Mouse (Mus musculus) ES-E14 (cell line): ENCODE results near the gene Flywch1. TPM values are rescaled to one million over a fixed set of nuclear protein-coding genes. Genes with fewer than 3 reads are reported as not detected.

Experiments
- DNase-seq: peaks from one replicate; pipeline ENCODE4 v3.0.0-alpha.2; 2013; ENCODE audit warnings: low read depth, low spot score
- H3K27ac ChIP-seq: 2 replicates; pipeline ENCODE4 v1.5.1; 2012; ENCODE audit warnings: low read depth, mild to moderate bottlenecking, low read length, moderate library complexity, mixed read lengths; ENCODE audit not compliant: poor library complexity, insufficient read depth, severe bottlenecking
- H3K36me3 ChIP-seq: 2 replicates; pipeline ENCODE4 v1.6.1; 2012; ENCODE audit warnings: mild to moderate bottlenecking, low read length, moderate library complexity, mixed read lengths; ENCODE audit not compliant: control insufficient read depth, poor library complexity, insufficient read depth, severe bottlenecking
- H3K4me1 ChIP-seq, 2 experiments: fragments of 150-350 bp in 1 of 2; sonication (generic) in 1 of 2; 2 replicates each; pipeline ENCODE4 v1.6.1; 2012; ENCODE audit warnings: low read length in 2 of 2, mild to moderate bottlenecking in 1 of 2, mixed read lengths in 1 of 2; ENCODE audit not compliant: control insufficient read depth in 2 of 2, insufficient read depth in 2 of 2, poor library complexity in 1 of 2
- H3K4me3 ChIP-seq, 2 experiments: fragments of 150-350 bp in 1 of 2; sonication (generic) in 1 of 2; 2 replicates each; pipeline ENCODE4 v1.5.1; 2012; ENCODE audit warnings: low read length in 2 of 2, low read depth in 1 of 2, mild to moderate bottlenecking in 1 of 2, mixed read lengths in 1 of 2; ENCODE audit not compliant: insufficient read depth in 1 of 2, poor library complexity in 1 of 2, severe bottlenecking in 1 of 2
- H3K9ac ChIP-seq: 2 replicates; pipeline ENCODE4 v1.6.1; 2012; ENCODE audit warnings: low read depth, mild to moderate bottlenecking, low read length, mixed read lengths; ENCODE audit not compliant: poor library complexity, insufficient read depth, severe bottlenecking
- H3K9me3 ChIP-seq: fragments of 150-350 bp; sonication (generic); 2 replicates; pipeline ENCODE4 v1.6.1; 2012; ENCODE audit warnings: low read depth, mild to moderate bottlenecking, low read length; ENCODE audit not compliant: control insufficient read depth, insufficient read depth
- CHD2 ChIP-seq: IDR thresholded peaks from 2 replicates; pipeline ENCODE4 v1.6.1; 2014; ENCODE audit warnings: mild to moderate bottlenecking, low read depth, low read length, inconsistent platforms
- HCFC1 ChIP-seq: IDR thresholded peaks from 2 replicates; pipeline ENCODE4 v1.6.1; 2012; ENCODE audit warnings: low read length, inconsistent platforms, borderline replicate concordance; ENCODE audit not compliant: insufficient read depth
- MAFK ChIP-seq: IDR thresholded peaks from 2 replicates; pipeline ENCODE4 v1.6.1; 2014; ENCODE audit warnings: mild to moderate bottlenecking, low read depth, low read length, inconsistent platforms; ENCODE audit not compliant: insufficient read depth
- ZC3H11A ChIP-seq: IDR thresholded peaks from 2 replicates; pipeline ENCODE4 v1.6.1; 2012; ENCODE audit warnings: low read depth, mild to moderate bottlenecking, inconsistent platforms, low read length, borderline replicate concordance
- ZNF384 ChIP-seq: IDR thresholded peaks from 2 replicates; pipeline ENCODE4 v1.6.1; 2012; ENCODE audit warnings: low read depth, low read length, inconsistent platforms
- in situ Hi-C, 2 experiments: fragments of 600-800 bp; cut with MboI; formaldehyde crosslinking; loops; one replicate each; pipeline ENCODE4 v1.15.1; 2025; ENCODE audit warnings: low sequenced_read_pairs in 2 of 2, inconsistent platforms in 1 of 2; ENCODE audit not compliant: unreplicated experiment in 2 of 2
- total RNA-seq: library from RNA; depleted of rRNA; stranded (reverse); fragments of 300-350 nt; gene quantifications from 2 replicates; pipeline ENCODE4 v1.2.3, GENCODE M21; 2012

Gene Flywch1
- total RNA-seq, 1 experiment = 35.1 TPM

GRCm38 (mm10) chr17:23795323-23795722 is 23.9 kb upstream of the Flywch1 start:
- no peaks in the 10 kb centered on the region for H3K9me3 ChIP-seq
- H3K27ac ChIP-seq = no peak overlapping the region
- TF ChIP-seq ZNF384 (no peak), HCFC1 (no peak), MAFK (no peak), ZC3H11A (no peak), CHD2 (no peak)
- no peak overlapping the region for H3K9ac ChIP-seq
- H3K4me3 ChIP-seq = no peak overlapping the region
- peaks cover 0 to 7% of the 10 kb centered on the region in 2 experiments; a peak in 2 of 4 replicates for H3K4me1 ChIP-seq
- no peaks in the 10 kb centered on the region for H3K36me3 ChIP-seq
- DNase-seq = no peak
- in situ Hi-C loops = no loop called here

- in situ Hi-C loops = no loop called here
- no peaks in the 10 kb centered on the region for H3K36me3 ChIP-seq
- H3K27ac ChIP-seq = no peak overlapping the region
- no peak overlapping the region for H3K9ac ChIP-seq
- peaks cover 2 to 10% of the 10 kb centered on the region in 2 experiments; a peak in 3 of 4 replicates for H3K4me1 ChIP-seq
- DNase-seq = no peak
- no peak overlapping the region for H3K4me3 ChIP-seq
- H3K9me3 ChIP-seq = no peaks in the 10 kb centered on the region
- no peak for TF ChIP-seq CHD2
- TF ChIP-seq HCFC1 = no peak
- no peak for TF ChIP-seq ZNF384
Measured at GRCm38 (mm10) chr17:23791079-23791357, 19.6 kb upstream of the Flywch1 start.

- peaks cover 2 to 10% of the 10 kb centered on the region in 2 experiments; a peak in 3 of 4 replicates for H3K4me1 ChIP-seq
- no peaks in the 10 kb centered on the region for H3K36me3 ChIP-seq
- peak within 1 kb of the TSS; percentile 59 for H3K9ac ChIP-seq
- DNase-seq = no peak
- TF ChIP-seq CHD2 (no peak), MAFK (no peak), HCFC1 (no peak), ZC3H11A (no peak), ZNF384 (no peak)
- peak within 1 kb of the TSS; percentile 40; the same call in 1 of the 2 replicates for H3K27ac ChIP-seq
- H3K9me3 ChIP-seq = no peaks in the 10 kb centered on the region
- in situ Hi-C loops = no loop called here
- H3K4me3 ChIP-seq = peak within 1 kb of the TSS; percentile 44 to 53
Measured at GRCm38 (mm10) chr17:23790269-23791078, 19.1 kb upstream of the Flywch1 start, which contains the start of gene Srrm2. Gene Srrm2 (plus strand): TSS chr17:23790532.

GRCm38 (mm10) chr17:23789749-23790268 is 18.4 kb upstream of the Flywch1 start:
- Histone ChIP-seq H3K36me3 (no peaks in the 10 kb centered on the region), H3K4me3 (peak overlapping the region; percentile 44 to 53; a peak in 3 of 4 replicates), H3K4me1 (peaks cover 2 to 12% of the 10 kb centered on the region in 2 experiments; a peak in 3 of 4 replicates), H3K9me3 (no peaks in the 10 kb centered on the region), H3K27ac (peak overlapping the region; percentile 40; the same call in 1 of the 2 replicates), H3K9ac (peak overlapping the region; percentile 59; the same call in 1 of the 2 replicates)
- in situ Hi-C loops = no loop called here
- DNase-seq = peak; percentile 69
- no peak for TF ChIP-seq HCFC1
- no peak for TF ChIP-seq ZC3H11A
- no peak for TF ChIP-seq MAFK
- no peak for TF ChIP-seq ZNF384
- TF ChIP-seq CHD2 = no peak
